Mouse (Mus musculus) megakaryocyte-erythroid progenitor cell, adult 5-6 weeks (primary cell): ENCODE results near the gene Rasl11a. TPM values are rescaled to one million over a fixed set of nuclear protein-coding genes. Genes with fewer than 3 reads are reported as not detected.
A peak's percentile ranks its signal among the peaks of the same experiment; 100 is the strongest.
"Not testable (repeated sequence)": the region's sequence is repeated elsewhere in the genome, so short reads cannot be mapped to it uniquely, and the experiment has no call there.

Experiments used
- ATAC-seq: replicated peaks from 2 replicates; pipeline ENCODE4 v1.8.0; 2016; ENCODE audit warnings: mild to moderate bottlenecking, inconsistent platforms; ENCODE audit not compliant: severe bottlenecking, poor library complexity, low FRiP score, low TSS enrichment
- total RNA-seq, 2 experiments: library from RNA; stranded (forward) in 1 of 2; stranded (reverse) in 1 of 2; fragments of 200-1000, 215-1000 nt in 1 of 2; fragments of >200 nt in 1 of 2; fragmentation: Nextera tagmentation in 1 of 2; gene quantifications; 2 replicates each; pipeline ENCODE4 v1.2.3; 2014 to 2017

Gene Rasl11a
- total RNA-seq, 2 experiments from 2014 or later: not detected

GRCm38 (mm10) chr5:146882261-146882660 lies 37.4 kb downstream of the Rasl11a start:
- peak; percentile 79 for ATAC-seq

- peak; percentile 53; the same call in 1 of the 2 replicates for ATAC-seq
Observed at GRCm38 (mm10) chr5:146883053-146883452, 38.2 kb downstream of the Rasl11a start.

GRCm38 (mm10) chr5:146883486-146884272 lies 38.8 kb downstream of the Rasl11a start:
- no peak for ATAC-seq

GRCm38 (mm10) chr5:146891127-146891526 lies 46.3 kb downstream of the Rasl11a start:
- peak; percentile 66 for ATAC-seq

GRCm38 (mm10) chr5:146892904-146893303 lies 48.0 kb downstream of the Rasl11a start:
- ATAC-seq: no peak

GRCm38 (mm10) chr5:146893478-146894182 lies 48.8 kb downstream of the Rasl11a start:
- ATAC-seq: no peak

GRCm38 (mm10) chr5:146895667-146896066 lies 50.8 kb downstream of the Rasl11a start:
- not testable (repeated sequence) for ATAC-seq

- ATAC-seq: peak; percentile 91
Observed at GRCm38 (mm10) chr5:146896973-146897372, 52.1 kb downstream of the Rasl11a start.

Other genes starting within 250 kb of the Rasl11a start
- 5.8 and 7.2 TPM in 2 replicates for gene Usp12, start 50.1 kb upstream of the Rasl11a start, total RNA-seq (2014; fragmentation: Nextera tagmentation)
- gene Usp12, start 50.1 kb upstream of the Rasl11a start, total RNA-seq (2017): 13.9 and 14.1 TPM in 2 replicates
- 2,306 and 2,977 TPM in 2 replicates for gene Rpl21, start 12.2 kb upstream of the Rasl11a start, total RNA-seq (2014; fragmentation: Nextera tagmentation)
- 2,430 and 3,681 TPM in 2 replicates for gene Rpl21, start 12.2 kb upstream of the Rasl11a start, total RNA-seq (2017)
- 70.1 and 96.8 TPM in 2 replicates for gene Gtf3a, start 103.6 kb downstream of the Rasl11a start, total RNA-seq (2014; fragmentation: Nextera tagmentation)
- gene Gtf3a, start 103.6 kb downstream of the Rasl11a start, total RNA-seq (2017): 144 and 151 TPM in 2 replicates
- 9.4 and 17.2 TPM in 2 replicates for gene Mtif3, start 118.7 kb downstream of the Rasl11a start, total RNA-seq (2014; fragmentation: Nextera tagmentation)
- 41.2 and 43.1 TPM in 2 replicates for gene Mtif3, start 118.7 kb downstream of the Rasl11a start, total RNA-seq (2017)
- gene Lnx2, start 231.5 kb downstream of the Rasl11a start, total RNA-seq (2014; fragmentation: Nextera tagmentation): 7.2 and 7.6 TPM in 2 replicates
- gene Lnx2, start 231.5 kb downstream of the Rasl11a start, total RNA-seq (2017): 3.3 and 7.9 TPM in 2 replicates
- gene Polr1d, start 232.0 kb downstream of the Rasl11a start, total RNA-seq (2014; fragmentation: Nextera tagmentation): 145 and 195 TPM in 2 replicates
- 149 and 191 TPM in 2 replicates for gene Polr1d, start 232.0 kb downstream of the Rasl11a start, total RNA-seq (2017)